Comparison of ENCODE assay signal across 9 mouse cellular contexts in the genomic region with DNA sequence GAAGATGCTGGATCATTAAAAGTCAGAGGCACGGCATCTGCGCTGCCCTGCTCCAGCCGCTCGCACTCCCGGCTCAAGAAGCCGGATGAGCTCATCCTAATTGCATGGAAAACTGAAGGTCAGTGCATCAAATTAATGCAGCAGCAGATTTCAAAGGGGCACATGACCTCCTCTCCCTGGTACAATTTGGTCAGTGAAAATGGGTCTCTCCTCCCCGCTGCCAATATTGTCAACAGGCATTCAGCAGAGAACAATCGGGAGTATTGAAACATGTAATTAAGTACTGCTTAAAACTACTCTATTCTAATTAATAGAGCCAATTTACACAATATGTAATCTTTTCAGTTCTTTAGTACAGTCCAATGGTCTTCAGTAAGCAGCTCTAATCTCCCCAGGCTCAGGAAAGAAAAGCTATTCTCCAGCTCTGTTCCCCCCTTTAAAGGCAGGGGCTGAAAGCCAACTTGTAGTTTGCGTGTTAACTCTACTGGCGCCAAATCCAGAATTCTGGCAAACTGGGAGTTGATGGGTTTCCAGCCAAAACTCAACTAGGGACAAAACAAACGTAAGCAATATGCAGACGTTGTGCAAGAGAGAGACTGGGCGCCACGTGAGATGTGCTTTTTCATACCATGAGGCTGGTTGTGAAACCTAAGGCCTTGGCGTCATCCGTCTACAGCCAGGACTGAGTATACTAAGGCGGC.
A peak's percentile ranks its signal among the peaks of the same experiment; 100 is the strongest.
DNase-seq lines count a peak whose midpoint lies in the region; ATAC-seq lines count a peak whose summit lies in the region.
"Had no signal": no experiment of that assay in that cellular context is flagged by ENCODE, and none has a peak within 500 bp of the region (broad histone marks: within the 10 kb centered on the region; RNA-seq: fewer than 3 reads in every experiment).

No protein-coding gene starts in this region.

- H3K36me3 ChIP-seq in neural tube, embryonic 11.5 days (ENCODE audit: control insufficient read depth, insufficient read depth, low read length): no peaks in the 10 kb centered on the region
- H3K36me3 ChIP-seq in forebrain, embryonic 15.5 days: no peaks in the 10 kb centered on the region
- peaks cover 13% of the 10 kb centered on the region; the same call in 1 of the 2 replicates for H3K36me3 ChIP-seq in liver, embryonic 15.5 days (replicated peaks)
- no peaks in the 10 kb centered on the region for H3K36me3 ChIP-seq in neural tube, embryonic 14.5 days (ENCODE audit: control insufficient read depth, insufficient read depth, low read length)

- no peak overlapping the region for H3K4me2 ChIP-seq in neural tube, embryonic 11.5 days (ENCODE audit: low read depth)
- peak overlapping the region; percentile 14; the same call in 1 of the 2 replicates for H3K4me2 ChIP-seq in forebrain, embryonic 15.5 days (replicated peaks)
- H3K4me2 ChIP-seq in liver, embryonic 15.5 days: no peak overlapping the region
- H3K4me2 ChIP-seq in neural tube, embryonic 14.5 days (ENCODE audit: low read depth, low read length): no peak overlapping the region

- no peaks in the 10 kb centered on the region for H3K27me3 ChIP-seq in neural tube, embryonic 11.5 days (ENCODE audit: control insufficient read depth, insufficient read depth, low read length)
- peaks cover 90% of the 10 kb centered on the region for H3K27me3 ChIP-seq in forebrain, embryonic 15.5 days
- no peaks in the 10 kb centered on the region for H3K27me3 ChIP-seq in liver, embryonic 15.5 days
- H3K27me3 ChIP-seq in neural tube, embryonic 14.5 days (ENCODE audit: control insufficient read depth, insufficient read depth, low read length): no peaks in the 10 kb centered on the region

- intact Hi-C loops in left cerebral cortex, postnatal 10 days (cut with DNase I): no loop called here

- 73% methylated on average over 17 of the region's 17 CpGs for WGBS in neural tube, embryonic 11.5 days
- WGBS in forebrain, embryonic 15.5 days: 7% methylated on average over 17 of the region's 17 CpGs
- WGBS in liver, embryonic 15.5 days (ENCODE audit: insufficient replicate concordance): 78% methylated on average over 17 of the region's 17 CpGs
- 56% methylated on average over 17 of the region's 17 CpGs for WGBS in neural tube, embryonic 14.5 days

- H3K4me1 ChIP-seq in neural tube, embryonic 11.5 days (ENCODE audit: control insufficient read depth, insufficient read depth, low read length): peaks cover 14% of the 10 kb centered on the region
- H3K4me1 ChIP-seq in forebrain, embryonic 15.5 days: peaks cover 36% of the 10 kb centered on the region
- peaks cover 15% of the 10 kb centered on the region for H3K4me1 ChIP-seq in liver, embryonic 15.5 days (replicated peaks)
- peaks cover 15% of the 10 kb centered on the region for H3K4me1 ChIP-seq in neural tube, embryonic 14.5 days (ENCODE audit: control insufficient read depth, insufficient read depth, low read length)

- peak; percentile 83 for ATAC-seq in neural tube, embryonic 11.5 days (ENCODE audit: insufficient read depth, low FRiP score, low TSS enrichment)
- peak; percentile 90 for ATAC-seq in forebrain, embryonic 15.5 days (replicated peaks)
- ATAC-seq in liver, embryonic 15.5 days (ENCODE audit: insufficient read depth): peak; percentile 64
- ATAC-seq in neural tube, embryonic 14.5 days (ENCODE audit: low read depth): peak; percentile 52; the same call in 1 of the 2 replicates

- no peaks in the 10 kb centered on the region for H3K9me3 ChIP-seq in neural tube, embryonic 11.5 days (ENCODE audit: control insufficient read depth, low read length)
- H3K9me3 ChIP-seq in forebrain, embryonic 15.5 days: no peaks in the 10 kb centered on the region
- no peaks in the 10 kb centered on the region for H3K9me3 ChIP-seq in liver, embryonic 15.5 days (replicated peaks)
- H3K9me3 ChIP-seq in neural tube, embryonic 14.5 days (ENCODE audit: control insufficient read depth, low read length): no peaks in the 10 kb centered on the region
- H3K9me3 ChIP-seq: G1E had no signal

- no peak for DNase-seq in neural tube, embryonic 11.5 days (ENCODE audit: low spot score)
- no peak for DNase-seq in neural tube, embryonic 10.5 days (ENCODE audit: extremely low spot score, low spot score)
- DNase-seq in cerebellum, adult 9-11 months: no peak
- no peak for DNase-seq in right cerebral cortex, postnatal 10 days (ENCODE audit: low spot score in 2 of 2)
- no peak for DNase-seq in left cerebral cortex, postnatal 10 days (ENCODE audit: extremely low spot score in 1 of 2, low spot score in 2 of 2)

- H3K4me3 ChIP-seq in neural tube, embryonic 11.5 days (ENCODE audit: low read depth, low read length): no peak overlapping the region
- no peak overlapping the region for H3K4me3 ChIP-seq in forebrain, embryonic 15.5 days
- H3K4me3 ChIP-seq in liver, embryonic 15.5 days (replicated peaks): no peak overlapping the region
- H3K4me3 ChIP-seq in neural tube, embryonic 14.5 days (ENCODE audit: low read depth, low read length): no peak overlapping the region

- H3K9ac ChIP-seq in neural tube, embryonic 11.5 days (ENCODE audit: low read length): no peak overlapping the region
- no peak overlapping the region for H3K9ac ChIP-seq in forebrain, embryonic 15.5 days (replicated peaks)
- H3K9ac ChIP-seq in liver, embryonic 15.5 days: no peak overlapping the region
- 0 out of 2 replicates have a peak overlapping the region, but pooled peaks have one; percentile 16 for H3K9ac ChIP-seq in neural tube, embryonic 14.5 days (replicated peaks; ENCODE audit: low read depth, low read length)

- H3K27ac ChIP-seq in neural tube, embryonic 11.5 days (ENCODE audit: low read depth, low read length): 0 out of 2 replicates have a peak overlapping the region, but pooled peaks have one; percentile 44
- H3K27ac ChIP-seq in forebrain, embryonic 15.5 days (replicated peaks): no peak overlapping the region
- 0 out of 2 replicates have a peak overlapping the region, but pooled peaks have one; percentile 48 for H3K27ac ChIP-seq in liver, embryonic 15.5 days (replicated peaks)
- peak overlapping the region; percentile 60 for H3K27ac ChIP-seq in neural tube, embryonic 14.5 days (ENCODE audit: low read depth, low read length)
